Mouse (Mus musculus) activated CD4-positive, CD25-positive, alpha-beta regulatory T cell (primary cell): ENCODE data around the gene Mzt1. TPM values are rescaled to one million over a fixed set of nuclear protein-coding genes. Genes with fewer than 3 reads are reported as not detected.

Experiments
- polyA plus RNA-seq, 2 experiments: library from polyadenylated mRNA; unstranded; fragments of 100-300 nt; shearing (Covaris generic); gene quantifications; one replicate each; pipeline ENCODE4 v1.2.1; 2017

The Mzt1 gene
- 10 to 100 TPM; 51.3 to 57.4 TPM for polyA plus RNA-seq

DNA sequence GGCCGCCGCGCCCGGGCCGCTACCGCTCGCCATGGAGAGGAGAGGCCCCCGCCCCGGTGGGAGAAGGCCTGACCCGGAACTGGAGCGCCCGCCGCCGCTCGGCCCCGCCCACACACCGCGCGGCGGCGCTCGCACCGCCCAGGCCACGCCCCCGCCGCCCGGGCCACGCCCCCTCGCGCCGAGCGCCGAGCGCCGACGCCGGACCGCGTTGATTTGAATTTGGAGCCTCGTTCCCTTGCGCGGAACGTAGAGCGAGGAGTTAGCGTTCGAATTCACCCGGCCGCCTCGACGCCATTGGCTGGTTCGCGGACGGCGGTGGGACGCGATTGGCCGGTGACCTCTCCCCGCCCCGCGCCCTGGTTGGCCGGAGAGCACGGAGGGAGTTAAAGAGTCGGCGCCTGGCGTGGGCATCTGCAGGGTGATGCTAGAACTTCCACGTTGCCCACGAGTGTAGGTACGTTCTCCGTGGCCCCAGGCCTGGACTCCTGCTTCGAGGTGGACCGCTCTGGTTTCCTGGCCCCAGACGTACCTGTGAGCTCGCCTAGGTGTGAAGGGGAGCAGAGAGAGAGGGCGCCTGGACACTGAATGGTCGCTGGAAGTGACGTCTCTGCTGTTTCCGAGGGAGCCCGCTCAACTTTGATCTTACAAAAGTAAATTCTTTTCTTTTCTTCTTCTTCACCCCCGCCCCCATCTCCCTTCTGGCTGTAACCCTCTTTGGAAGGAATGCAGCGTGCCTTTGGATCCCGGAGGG, at the start of gene Mzt1, which contains the start of gene Bora:
Mzt1 (minus strand) TSS at position 104 of the 751 bp plus-strand sequence.
Bora (plus strand) TSS at position 192 of the 751 bp plus-strand sequence.

DNA sequence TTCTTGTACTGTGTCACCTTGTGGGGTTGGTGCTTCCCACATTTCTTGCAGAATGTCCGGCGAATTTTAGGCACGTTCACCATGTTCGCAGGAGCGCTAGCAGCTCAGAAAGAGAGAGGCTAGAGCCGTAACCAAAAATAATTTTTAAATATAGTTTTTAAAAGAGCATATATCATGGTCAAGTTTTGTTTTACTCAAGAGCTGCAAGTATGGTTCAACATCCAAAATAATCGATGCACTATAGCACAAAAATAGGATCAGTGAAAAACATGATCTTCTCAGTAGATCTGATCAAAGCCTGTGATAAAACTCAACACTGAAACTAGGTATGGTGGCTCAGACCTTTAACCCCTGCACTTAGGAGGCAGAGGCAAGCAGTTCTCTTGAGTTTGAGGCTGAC, 51.7 kb downstream of the Mzt1 start, which contains the start of gene Rpl36a-ps1:
Rpl36a-ps1 (minus strand) TSS at position 101 of the 400 bp plus-strand sequence.

Other genes starting within 250 kb of the Mzt1 start
- gene Rpl36a-ps1, start 51.8 kb downstream of the Mzt1 start, polyA plus RNA-seq, result 1 to 10 TPM; 8.7 to 9.4 TPM
- gene Bora, start 88 bp upstream of the Mzt1 start, polyA plus RNA-seq, result 10 to 100 TPM; 26.9 to 38.4 TPM
- 10 to 100 TPM; 12.3 to 20.4 TPM for gene Pibf1, start 53.3 kb upstream of the Mzt1 start, polyA plus RNA-seq
- 10 to 100 TPM; 19.5 to 33.2 TPM for gene Dis3, start 53.6 kb upstream of the Mzt1 start, polyA plus RNA-seq